Mouse (Mus musculus) thymus, postnatal 10 days (tissue): ENCODE results near the gene Zfp989.
"Not testable (repeated sequence)": the region's sequence is repeated elsewhere in the genome, so short reads cannot be mapped to it uniquely, and the experiment has no call there.

ENCODE experiments used
- DNase-seq, 2 experiments: peaks; one replicate each; pipeline ENCODE4 v3.0.0; 2021; ENCODE audit warnings: low spot score in 2 of 2

Zfp989 gene

DNA sequence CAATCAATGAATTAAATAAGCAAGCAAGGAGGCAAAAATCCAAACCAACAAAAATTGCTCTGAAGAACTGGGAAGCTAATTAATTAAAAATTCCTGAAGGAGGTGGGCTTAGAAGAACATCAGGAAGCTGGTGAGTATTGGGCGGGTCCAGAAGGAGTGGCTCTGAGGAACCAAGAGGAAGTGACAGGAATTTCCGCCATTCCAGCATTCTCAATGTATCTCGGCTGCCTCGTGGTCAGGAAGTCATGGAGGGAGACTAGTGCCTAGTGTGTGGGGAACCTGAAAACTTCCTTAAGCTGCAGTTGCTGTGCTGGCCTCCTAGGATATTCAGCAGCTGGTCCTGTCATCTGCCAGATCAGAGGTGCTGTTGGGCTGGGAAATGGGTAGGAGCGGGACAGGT is at the start of gene Zfp989:
TSS of gene Zfp989 (plus strand) at position 220 of the 400 bp plus-strand sequence.
- DNase-seq = not testable (repeated sequence)

DNA sequence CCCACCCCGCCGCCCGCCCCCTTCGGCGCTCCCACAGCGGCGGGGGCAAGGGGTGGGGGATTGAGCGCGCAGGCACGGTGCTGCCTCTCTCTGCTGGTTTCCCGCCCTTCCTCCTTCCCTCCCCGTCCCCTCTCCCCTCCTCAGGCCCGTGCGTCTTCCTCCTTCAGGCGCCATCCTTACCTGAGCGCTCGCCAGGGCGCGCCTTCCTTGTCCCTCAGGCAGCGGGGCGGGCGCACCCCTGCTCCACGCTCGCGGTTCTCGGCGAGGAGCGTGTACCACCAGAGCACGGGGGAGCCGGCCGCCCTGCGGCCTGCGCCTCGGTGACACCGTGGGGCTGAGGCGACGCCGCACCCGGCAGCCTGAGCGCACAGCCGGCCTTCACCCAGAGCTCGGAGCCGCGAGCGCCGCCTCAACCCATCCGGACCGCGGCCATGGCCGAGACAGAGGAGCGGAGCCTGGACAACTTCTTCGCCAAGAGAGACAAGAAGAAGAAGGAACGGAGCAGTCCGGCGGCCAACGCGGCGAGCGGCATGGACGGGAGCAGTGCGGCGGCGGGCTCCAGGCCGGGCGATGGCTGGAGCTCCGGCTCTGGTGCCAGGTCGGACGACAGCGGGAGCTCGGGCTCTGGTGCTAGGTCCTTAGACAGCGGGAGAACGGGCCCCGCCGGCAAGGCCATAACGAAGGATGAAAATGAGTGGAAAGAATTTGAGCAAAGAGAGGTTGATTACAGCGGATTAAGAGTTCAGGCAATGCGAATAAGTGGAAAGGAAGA is 39.3 kb upstream of the Zfp989 start:
- DNase-seq = no peak

- DNase-seq = not testable (repeated sequence)
These were observed 30.1 kb upstream of the Zfp989 start for GRCm38 (mm10) chr4:146941691-146942090.

- DNase-seq = not testable (repeated sequence)
These were observed 4.8 kb downstream of the Zfp989 start for GRCm38 (mm10) chr4:146976581-146976980.

DNA sequence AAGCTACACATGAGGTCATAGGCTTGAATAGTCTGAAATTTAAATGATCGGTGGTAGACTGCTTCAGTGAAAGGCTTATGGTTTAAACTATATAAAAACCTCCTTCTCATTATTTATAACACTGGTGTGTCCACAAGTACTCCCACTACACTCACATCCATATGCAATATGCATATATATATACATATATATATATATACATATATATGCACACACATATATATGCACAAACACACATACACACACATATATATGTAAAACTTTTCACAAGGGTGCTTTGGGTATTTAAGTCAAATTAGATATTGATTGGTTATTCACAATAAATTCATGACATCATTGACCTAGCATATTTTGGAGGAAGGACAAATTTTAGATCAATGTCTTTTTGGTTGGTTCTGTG is 46.6 kb downstream of the Zfp989 start:
- not testable (repeated sequence) for DNase-seq

DNA sequence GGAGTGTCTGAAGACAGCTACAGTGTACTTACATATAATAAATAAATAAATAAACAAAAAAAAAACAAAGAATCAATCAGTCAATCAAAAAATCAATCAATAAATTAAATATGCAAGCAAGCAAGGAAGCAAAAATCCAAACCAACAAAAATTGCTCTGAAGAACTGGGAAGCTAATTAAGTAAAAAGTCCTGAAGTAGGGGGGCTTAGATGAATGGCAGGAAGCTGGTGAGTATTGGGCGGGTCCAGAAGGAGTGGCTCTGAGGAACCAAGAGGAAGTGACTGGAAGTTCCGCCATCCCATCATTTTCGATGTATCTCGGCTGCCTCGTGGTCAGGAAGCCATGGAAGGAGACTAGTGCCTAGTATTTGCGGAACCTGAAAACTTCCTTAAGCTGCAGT is 49.8 kb downstream of the Zfp989 start, which contains the start of gene Rex2:
TSS of gene Rex2 (plus strand) at position 301 of the 400 bp plus-strand sequence.
- not testable (repeated sequence) for DNase-seq

GRCm38 (mm10) chr4:147026374-147026773 is 54.6 kb downstream of the Zfp989 start:
- not testable (repeated sequence) for DNase-seq

DNA sequence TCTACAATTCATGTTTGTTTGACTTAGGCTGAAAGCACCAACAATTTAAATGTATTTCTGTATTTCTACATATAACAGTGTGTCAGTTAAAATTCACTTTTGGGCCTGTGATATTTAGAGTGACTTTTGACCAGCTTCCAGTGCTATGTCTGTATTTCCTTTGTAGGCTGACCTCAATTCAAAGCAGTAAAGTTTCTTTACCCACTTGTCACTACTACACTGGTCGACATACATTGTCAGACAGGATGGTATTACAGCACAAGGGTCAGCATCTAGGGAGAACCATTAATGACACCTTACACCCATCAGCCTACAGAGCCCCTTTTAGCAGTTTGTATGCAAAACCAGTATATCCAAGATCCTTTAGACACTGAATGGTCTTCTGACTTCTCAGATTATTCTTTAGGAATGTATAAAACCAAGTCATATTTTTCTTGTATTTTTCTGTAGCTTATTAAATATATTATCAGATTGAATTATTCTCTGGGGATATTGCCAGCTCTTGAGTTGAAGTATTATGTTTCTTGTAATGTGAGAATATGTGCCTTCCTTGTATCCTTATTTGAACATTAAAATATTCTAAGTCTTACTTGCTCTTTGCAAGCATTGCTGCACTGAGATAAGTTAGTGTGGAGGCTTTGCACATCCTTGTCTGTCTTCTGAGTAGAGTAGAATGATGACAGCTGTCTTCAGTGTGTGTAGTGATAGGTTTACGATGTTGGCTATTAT is 59.7 kb downstream of the Zfp989 start:
- DNase-seq = not testable (repeated sequence)
